Mouse (Mus musculus): ENCODE measurements around the gene Trp53rka. TPM values are rescaled to one million over a fixed set of nuclear protein-coding genes. Genes with fewer than 3 reads are reported as not detected.

Trp53rka gene
- polyA plus RNA-seq, 1 experiment = 11.5 TPM

DNA sequence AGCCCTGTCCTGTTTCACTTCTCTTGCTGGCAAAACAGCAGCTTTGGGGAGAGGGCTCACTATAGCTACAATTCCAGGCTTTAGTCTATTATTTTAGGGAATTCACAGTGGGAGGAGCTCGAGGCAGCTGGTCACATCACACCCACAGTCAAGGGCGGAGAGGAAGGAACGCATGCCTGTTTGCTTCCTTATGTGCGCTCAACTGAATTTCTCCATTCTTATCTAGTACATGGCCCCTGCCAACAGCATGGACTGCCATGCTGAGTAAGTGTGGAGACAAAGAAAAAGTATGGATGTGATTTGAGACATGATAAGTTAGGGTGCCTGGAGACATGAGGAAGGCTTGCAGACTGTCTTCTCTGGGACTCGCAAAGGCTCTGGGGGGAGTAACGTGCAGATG lies 9.0 kb downstream of the Trp53rka start:
- Histone ChIP-seq H3K36me3 (ENCODE audit: control insufficient read depth, insufficient read depth, low read length) (no peaks in the 10 kb centered on the region), H3K27ac (ENCODE audit: insufficient read depth, low read depth, low read length) (no peak overlapping the region), H3K4me1 (ENCODE audit: control insufficient read depth, insufficient read depth, insufficient read length, low read length) (0 out of 2 replicates have a peak, but pooled peaks cover 2% of the 10 kb centered on the region), H3K4me3 (ENCODE audit: low read depth, low read length) (no peak overlapping the region), H3K27me3 (ENCODE audit: control insufficient read depth, insufficient read depth, low read length) (no peaks in the 10 kb centered on the region)
- TF ChIP-seq CTCF (IDR thresholded peaks at IDR 0.05; ENCODE audit: extremely low read depth, insufficient read length, insufficient replicate concordance, low read depth, low read length) = no peak
- no peak for TF ChIP-seq POLR2A (IDR thresholded peaks at IDR 0.05; ENCODE audit: low read depth, low read length)
- 37% methylated on average over 6 of the region's 6 CpGs for WGBS

- TF ChIP-seq POLR2A (IDR thresholded peaks at IDR 0.05; ENCODE audit: low read depth, low read length) = no peak
- TF ChIP-seq CTCF (IDR thresholded peaks at IDR 0.05; ENCODE audit: extremely low read depth, insufficient read length, insufficient replicate concordance, low read depth, low read length) = no peak
- H3K27me3 ChIP-seq (ENCODE audit: control insufficient read depth, insufficient read depth, low read length) = no peaks in the 10 kb centered on the region
- WGBS = 66% methylated on average over 8 of the region's 8 CpGs
- H3K36me3 ChIP-seq (ENCODE audit: control insufficient read depth, insufficient read depth, low read length) = no peaks in the 10 kb centered on the region
- no peak overlapping the region for H3K27ac ChIP-seq (ENCODE audit: insufficient read depth, low read depth, low read length)
- H3K4me1 ChIP-seq (ENCODE audit: control insufficient read depth, insufficient read depth, insufficient read length, low read length) = 0 out of 2 replicates have a peak, but pooled peaks cover 2% of the 10 kb centered on the region
- H3K4me3 ChIP-seq (ENCODE audit: low read depth, low read length) = no peak overlapping the region
These were observed 11.1 kb downstream of the Trp53rka start for GRCm38 (mm10) chr2:165482003-165482402.

- Histone ChIP-seq H3K4me3 (ENCODE audit: low read depth, low read length) (no peak overlapping the region), H3K4me1 (ENCODE audit: control insufficient read depth, insufficient read depth, insufficient read length, low read length) (no peaks in the 10 kb centered on the region), H3K36me3 (ENCODE audit: control insufficient read depth, insufficient read depth, low read length) (no peaks in the 10 kb centered on the region), H3K27ac (ENCODE audit: insufficient read depth, low read depth, low read length) (no peak overlapping the region), H3K27me3 (ENCODE audit: control insufficient read depth, insufficient read depth, low read length) (peaks cover 12% of the 10 kb centered on the region)
- WGBS = 55% methylated on average over 5 of the region's 5 CpGs
- TF ChIP-seq POLR2A (IDR thresholded peaks at IDR 0.05; ENCODE audit: low read depth, low read length) = no peak
- no peak for TF ChIP-seq CTCF (IDR thresholded peaks at IDR 0.05; ENCODE audit: extremely low read depth, insufficient read length, insufficient replicate concordance, low read depth, low read length)
These were observed 17.3 kb downstream of the Trp53rka start for GRCm38 (mm10) chr2:165475850-165476249.

DNA sequence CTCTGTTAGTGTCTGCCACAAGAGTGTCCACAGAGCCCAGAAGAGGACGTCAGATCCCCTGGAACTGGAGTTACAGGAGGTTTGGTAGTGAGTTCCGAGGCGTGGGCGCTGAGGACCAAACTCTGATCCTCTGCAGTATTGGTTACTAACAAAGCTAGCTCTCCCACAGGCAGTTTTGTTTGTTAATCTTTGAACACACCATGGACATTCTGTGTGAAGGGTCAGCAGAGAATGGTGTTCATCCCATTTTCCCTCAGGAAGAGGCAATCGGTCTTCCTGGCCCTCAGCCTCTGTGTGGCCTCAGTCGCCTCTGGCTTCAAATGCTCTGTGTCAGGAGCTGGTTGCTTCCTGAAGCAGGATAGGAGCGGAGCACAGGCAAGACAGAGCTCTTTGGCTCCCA lies 17.7 kb downstream of the Trp53rka start:
- Histone ChIP-seq H3K36me3 (ENCODE audit: control insufficient read depth, insufficient read depth, low read length) (no peaks in the 10 kb centered on the region), H3K4me3 (ENCODE audit: low read depth, low read length) (no peak overlapping the region), H3K27ac (ENCODE audit: insufficient read depth, low read depth, low read length) (no peak overlapping the region), H3K4me1 (ENCODE audit: control insufficient read depth, insufficient read depth, insufficient read length, low read length) (no peaks in the 10 kb centered on the region), H3K27me3 (ENCODE audit: control insufficient read depth, insufficient read depth, low read length) (peaks cover 12% of the 10 kb centered on the region)
- no peak for TF ChIP-seq POLR2A (IDR thresholded peaks at IDR 0.05; ENCODE audit: low read depth, low read length)
- no peak for TF ChIP-seq CTCF (IDR thresholded peaks at IDR 0.05; ENCODE audit: extremely low read depth, insufficient read length, insufficient replicate concordance, low read depth, low read length)
- WGBS = 86% methylated on average over 7 of the region's 7 CpGs

- WGBS = 2% methylated on average over 35 of the region's 35 CpGs
- Histone ChIP-seq H3K4me3 (ENCODE audit: low read depth, low read length) (no peak within 1 kb of the TSS), H3K27ac (ENCODE audit: insufficient read depth, low read depth, low read length) (no peak within 1 kb of the TSS)
These were observed 20.1 kb downstream of the Trp53rka start, which contains the start of gene Slc13a3 for GRCm38 (mm10) chr2:165473003-165473402. TSS of gene Slc13a3 (minus strand) at chr2:165473230.

GRCm38 (mm10) chr2:165471943-165472342 lies 21.2 kb downstream of the Trp53rka start:
- 62% methylated on average over 11 of the region's 11 CpGs for WGBS
- no peak for TF ChIP-seq CTCF (IDR thresholded peaks at IDR 0.05; ENCODE audit: extremely low read depth, insufficient read length, insufficient replicate concordance, low read depth, low read length)
- no peak for TF ChIP-seq POLR2A (IDR thresholded peaks at IDR 0.05; ENCODE audit: low read depth, low read length)
- H3K27me3 ChIP-seq (ENCODE audit: control insufficient read depth, insufficient read depth, low read length) = peaks cover 12% of the 10 kb centered on the region

More at GRCm38 (mm10) chr2:165473003-165473402, 20.1 kb downstream of the Trp53rka start, which contains the start of gene Slc13a3:
- H3K4me1 ChIP-seq (ENCODE audit: control insufficient read depth, insufficient read depth, insufficient read length, low read length) = no peaks in the 10 kb centered on the region
- H3K36me3 ChIP-seq (ENCODE audit: control insufficient read depth, insufficient read depth, low read length) = no peaks in the 10 kb centered on the region
- TF ChIP-seq CTCF (IDR thresholded peaks at IDR 0.05; ENCODE audit: extremely low read depth, insufficient read length, insufficient replicate concordance, low read depth, low read length) (no peak), POLR2A (IDR thresholded peaks at IDR 0.05; ENCODE audit: low read depth, low read length) (no peak)
- H3K27me3 ChIP-seq (ENCODE audit: control insufficient read depth, insufficient read depth, low read length) = peaks cover 12% of the 10 kb centered on the region

DNA sequence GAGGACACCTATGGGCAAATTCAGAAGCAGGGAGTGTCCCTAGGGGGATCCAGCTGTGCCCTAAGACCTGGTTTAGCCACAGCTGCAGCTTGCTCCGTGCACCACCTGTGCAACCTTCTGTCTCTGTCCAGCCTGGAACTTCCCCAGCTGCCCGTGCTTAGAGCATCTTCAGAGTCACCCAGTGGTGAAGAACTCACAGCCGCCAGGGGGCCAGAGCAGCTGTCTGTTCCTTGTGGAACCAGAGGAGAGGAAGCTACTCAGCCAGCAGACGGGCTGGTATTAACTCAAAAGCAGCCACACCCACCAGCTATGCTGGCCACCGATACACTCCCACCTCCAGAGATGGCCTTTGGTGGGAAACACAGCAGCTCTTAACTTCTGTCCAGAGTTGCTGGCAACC lies 23.0 kb downstream of the Trp53rka start:
- peaks cover 12% of the 10 kb centered on the region for H3K27me3 ChIP-seq (ENCODE audit: control insufficient read depth, insufficient read depth, low read length)
- WGBS = 17% methylated on average over 5 of the region's 5 CpGs
- H3K36me3 ChIP-seq (ENCODE audit: control insufficient read depth, insufficient read depth, low read length) = no peaks in the 10 kb centered on the region
- no peaks in the 10 kb centered on the region for H3K4me1 ChIP-seq (ENCODE audit: control insufficient read depth, insufficient read depth, insufficient read length, low read length)
- H3K4me3 ChIP-seq (ENCODE audit: low read depth, low read length) = no peak overlapping the region
- H3K27ac ChIP-seq (ENCODE audit: insufficient read depth, low read depth, low read length) = no peak overlapping the region
- TF ChIP-seq POLR2A (IDR thresholded peaks at IDR 0.05; ENCODE audit: low read depth, low read length) (no peak), CTCF (IDR thresholded peaks at IDR 0.05; ENCODE audit: extremely low read depth, insufficient read length, insufficient replicate concordance, low read depth, low read length) (no peak)

More at GRCm38 (mm10) chr2:165471943-165472342, 21.2 kb downstream of the Trp53rka start:
- Histone ChIP-seq H3K36me3 (ENCODE audit: control insufficient read depth, insufficient read depth, low read length) (no peaks in the 10 kb centered on the region), H3K4me3 (ENCODE audit: low read depth, low read length) (no peak overlapping the region), H3K27ac (ENCODE audit: insufficient read depth, low read depth, low read length) (no peak overlapping the region), H3K4me1 (ENCODE audit: control insufficient read depth, insufficient read depth, insufficient read length, low read length) (no peaks in the 10 kb centered on the region)
